ENCODE assay signal across 27 mouse cellular contexts in genomic region chr5:113212156-113212835, GRCm38 (mm10). TPM values are rescaled to one million over a fixed set of nuclear protein-coding genes. Genes with fewer than 3 reads are reported as not detected.
DNase-seq lines count a peak whose midpoint lies in the region; ATAC-seq lines count a peak whose summit lies in the region.
"Had no signal": no experiment of that assay in that cellular context is flagged by ENCODE, and none has a peak within 500 bp of the region (broad histone marks: within the 10 kb centered on the region; RNA-seq: fewer than 3 reads in every experiment).

No protein-coding gene starts in this region.

- peaks cover 46% of the 10 kb centered on the region for H3K4me1 ChIP-seq in forebrain, embryonic 10.5 days
- H3K4me1 ChIP-seq in forebrain, embryonic 14.5 days (ENCODE audit: control insufficient read depth, insufficient read depth, low read length), result 0 out of 2 replicates have a peak, but pooled peaks cover 11% of the 10 kb centered on the region
- H3K4me1 ChIP-seq in kidney, embryonic 14.5 days (ENCODE audit: control insufficient read depth, insufficient read depth, low read length), result peaks cover 28% of the 10 kb centered on the region
- H3K4me1 ChIP-seq in brown adipose tissue, adult 24 weeks (ENCODE audit: control insufficient read depth, insufficient read depth, insufficient read length, low read length), result peaks cover 52% of the 10 kb centered on the region

- no peak for DNase-seq in forebrain, embryonic 10.5 days (ENCODE audit: extremely low spot score, low spot score)
- no peak for DNase-seq in forebrain, embryonic 14.5 days (ENCODE audit: low spot score)
- DNase-seq in kidney, adult 11 months, result peak; percentile 73
- peak; percentile 55 for DNase-seq in kidney, postnatal 14 days
- DNase-seq in gastrocnemius, adult 18-20 months (ENCODE audit: low spot score), result no peak
- DNase-seq: adrenal gland, postnatal 36 days; cerebellum, adult 18-20 months; cerebellum, postnatal 25 days; embryo, embryonic 11 days; gastrocnemius, postnatal 25 days; heart, postnatal 4 days; right cerebral cortex, postnatal 4 days; thymus, postnatal 14 days had no signal

- ATAC-seq in forebrain, embryonic 14.5 days, result no peak
- ATAC-seq in kidney, embryonic 14.5 days (ENCODE audit: low FRiP score, low TSS enrichment), result no peak
- no peak for ATAC-seq in megakaryocyte progenitor cell, adult 5-6 weeks (replicated peaks; ENCODE audit: poor library complexity)
- ATAC-seq: CD4-positive, CD25-positive, alpha-beta regulatory T cell, adult 4 months; hindbrain, postnatal 0 days; intestine, postnatal 0 days; lung, postnatal 0 days; midbrain, embryonic 13.5 days had no signal

- WGBS in forebrain, embryonic 10.5 days, result 84% methylated on average over 10 of the region's 10 CpGs
- WGBS in forebrain, embryonic 14.5 days, result 87% methylated on average over 10 of the region's 10 CpGs
- WGBS in kidney, embryonic 14.5 days, result 43% methylated on average over 10 of the region's 10 CpGs

- no peak overlapping the region for H3K4me3 ChIP-seq in forebrain, embryonic 10.5 days
- no peak overlapping the region for H3K4me3 ChIP-seq in forebrain, embryonic 14.5 days (ENCODE audit: low read depth, low read length)
- H3K4me3 ChIP-seq in kidney, embryonic 14.5 days (ENCODE audit: low read length), result no peak overlapping the region
- no peak overlapping the region for H3K4me3 ChIP-seq in brown adipose tissue, adult 24 weeks (ENCODE audit: insufficient read depth, low read depth, low read length)
- H3K4me3 ChIP-seq: embryonic facial prominence, embryonic 15.5 days; limb, embryonic 12.5 days; midbrain, embryonic 13.5 days; neural tube, embryonic 12.5 days had no signal

- H3K27ac ChIP-seq in forebrain, embryonic 10.5 days, result peak overlapping the region; percentile 56
- no peak overlapping the region for H3K27ac ChIP-seq in forebrain, embryonic 14.5 days (ENCODE audit: low read depth, low read length)
- no peak overlapping the region for H3K27ac ChIP-seq in kidney, embryonic 14.5 days (ENCODE audit: low read depth, low read length)
- peak overlapping the region; percentile 50 for H3K27ac ChIP-seq in brown adipose tissue, adult 24 weeks (replicated peaks; ENCODE audit: low read depth, low read length)
- H3K27ac ChIP-seq: embryonic facial prominence, embryonic 15.5 days; hindbrain, postnatal 0 days; limb, embryonic 12.5 days; liver, embryonic 14.5 days; midbrain, embryonic 13.5 days; neural tube, embryonic 12.5 days had no signal

- H3K4me2 ChIP-seq in forebrain, embryonic 14.5 days (ENCODE audit: low read length), result no peak overlapping the region
- no peak overlapping the region for H3K4me2 ChIP-seq in kidney, embryonic 14.5 days (replicated peaks; ENCODE audit: low read depth, low read length)
- H3K4me2 ChIP-seq: embryonic facial prominence, embryonic 15.5 days; heart, embryonic 11.5 days; limb, embryonic 12.5 days; midbrain, embryonic 13.5 days; neural tube, embryonic 12.5 days had no signal

- no peaks in the 10 kb centered on the region for H3K27me3 ChIP-seq in forebrain, embryonic 10.5 days (ENCODE audit: poor library complexity, severe bottlenecking)
- no peaks in the 10 kb centered on the region for H3K27me3 ChIP-seq in forebrain, embryonic 14.5 days (replicated peaks; ENCODE audit: control insufficient read depth, insufficient read depth, low read length)
- no peaks in the 10 kb centered on the region for H3K27me3 ChIP-seq in kidney, embryonic 14.5 days (ENCODE audit: control insufficient read depth, insufficient read depth, low read length)
- H3K27me3 ChIP-seq: embryonic facial prominence, embryonic 15.5 days; midbrain, embryonic 13.5 days; neural tube, embryonic 12.5 days had no signal

- no peaks in the 10 kb centered on the region for H3K9me3 ChIP-seq in forebrain, embryonic 10.5 days
- H3K9me3 ChIP-seq in forebrain, embryonic 14.5 days (replicated peaks; ENCODE audit: control insufficient read depth, low read length), result no peaks in the 10 kb centered on the region
- H3K9me3 ChIP-seq in kidney, embryonic 14.5 days (ENCODE audit: control insufficient read depth, low read length), result no peaks in the 10 kb centered on the region
- H3K9me3 ChIP-seq: embryonic facial prominence, embryonic 15.5 days; limb, embryonic 12.5 days; midbrain, embryonic 13.5 days; neural tube, embryonic 12.5 days had no signal

- no peak overlapping the region for H3K9ac ChIP-seq in forebrain, embryonic 14.5 days (ENCODE audit: low read length)
- no peak overlapping the region for H3K9ac ChIP-seq in kidney, embryonic 14.5 days (ENCODE audit: low read depth, low read length)
- H3K9ac ChIP-seq: embryonic facial prominence, embryonic 15.5 days; limb, embryonic 12.5 days; liver, embryonic 14.5 days; midbrain, embryonic 13.5 days; neural tube, embryonic 12.5 days had no signal

- H3K36me3 ChIP-seq in forebrain, embryonic 10.5 days (replicated peaks), result no peaks in the 10 kb centered on the region
- no peaks in the 10 kb centered on the region for H3K36me3 ChIP-seq in forebrain, embryonic 14.5 days (ENCODE audit: control insufficient read depth, insufficient read depth, low read length)
- no peaks in the 10 kb centered on the region for H3K36me3 ChIP-seq in kidney, embryonic 14.5 days (ENCODE audit: control insufficient read depth, insufficient read depth, low read length)
- H3K36me3 ChIP-seq: embryonic facial prominence, embryonic 15.5 days; limb, embryonic 12.5 days; midbrain, embryonic 13.5 days; neural tube, embryonic 12.5 days had no signal

RNA-seq across cellular contexts. Expression of gene 2900026A02Rik, which starts 8.7 kb away (rescaled TPM):
- 4.4 and 4.5 TPM in 2 replicates for polyA plus RNA-seq in forebrain, embryonic 10.5 days (2016; fragmentation: Nextera tagmentation; extraction: Ambion mirVana)
- 2.1 and 2.7 TPM in 2 replicates for polyA plus RNA-seq in forebrain, embryonic 14.5 days (2014; fragmentation: Nextera tagmentation; extraction: Ambion mirVana)
- polyA plus RNA-seq in kidney, embryonic 14.5 days (2014; fragmentation: Nextera tagmentation; extraction: Ambion mirVana), result 3.9 and 5.4 TPM in 2 replicates
- 3.5 and 5.5 TPM in 2 replicates for polyA plus RNA-seq in brown adipose tissue, adult 24 weeks (2012; ENCODE audit: insufficient read depth, insufficient read length, missing spikeins)
- total RNA-seq in megakaryocyte progenitor cell, adult 5-6 weeks (2015), result 1.6 and 2.7 TPM in 2 replicates
- 1.3 and 2.0 TPM in 2 replicates for total RNA-seq in megakaryocyte progenitor cell, adult 5-6 weeks (2017)
- 10 to 100 TPM; 21.3 to 25.8 TPM for total RNA-seq in gastrocnemius, adult 18-20 months (2021)

RNA-seq across cellular contexts. Expression of gene Tmem211, which starts 14.4 kb away (rescaled TPM):
- 0.22 and 0.67 TPM in 2 replicates for polyA plus RNA-seq in forebrain, embryonic 10.5 days (2016; fragmentation: Nextera tagmentation; extraction: Ambion mirVana)
- polyA plus RNA-seq in forebrain, embryonic 14.5 days (2014; fragmentation: Nextera tagmentation; extraction: Ambion mirVana), result not detected in 2 replicates
- 0.15 and 0.31 TPM in 2 replicates for polyA plus RNA-seq in kidney, embryonic 14.5 days (2014; fragmentation: Nextera tagmentation; extraction: Ambion mirVana)
- not detected in 2 replicates for polyA plus RNA-seq in brown adipose tissue, adult 24 weeks (2012; ENCODE audit: insufficient read depth, insufficient read length, missing spikeins)
- not detected in 2 replicates for total RNA-seq in megakaryocyte progenitor cell, adult 5-6 weeks (2015)
- total RNA-seq in megakaryocyte progenitor cell, adult 5-6 weeks (2017), result not detected in 2 replicates
- not detected for total RNA-seq in gastrocnemius, adult 18-20 months (2021)
- total RNA-seq: adrenal gland, postnatal 36 days; gastrocnemius, postnatal 25 days; heart, postnatal 4 days; layer of hippocampus, postnatal 14 days had no signal
- polyA plus RNA-seq: CD4-positive, CD25-positive, alpha-beta regulatory T cell, adult 4 months; heart, embryonic 11.5 days; intestine, postnatal 0 days; limb, embryonic 12.5 days; liver, embryonic 14.5 days; lung, postnatal 0 days; midbrain, embryonic 13.5 days; neural tube, embryonic 12.5 days had no signal

Comparison
In these comparisons a context has a peak if more than half of its experiments do, and no peak if none do; other contexts are left out.
1. H3K27ac ChIP-seq: peak in forebrain, embryonic 10.5 days (single experiment) and brown adipose tissue, adult 24 weeks (single experiment); none in forebrain, embryonic 14.5 days (single experiment) and kidney, embryonic 14.5 days (single experiment).
2. DNase-seq: peak in kidney, adult 11 months (single experiment) and kidney, postnatal 14 days (single experiment); none in forebrain, embryonic 10.5 days (single experiment), forebrain, embryonic 14.5 days (single experiment) and gastrocnemius, adult 18-20 months (single experiment).